Mouse (Mus musculus) heart, embryonic 14.5 days (tissue): ENCODE data around the gene Mlf2. TPM values are rescaled to one million over a fixed set of nuclear protein-coding genes. Genes with fewer than 3 reads are reported as not detected.

Experiments
- ATAC-seq: fragments of 200-750 bp; cut with Nextera tagmentation; 2 replicates; pipeline ENCODE4 v1.8.0; 2017; ENCODE audit warnings: low read depth, moderate TSS enrichment; ENCODE audit not compliant: insufficient number of reproducible peaks, insufficient read depth, low FRiP score
- H3K27ac ChIP-seq, 2 experiments: fragments of 200-500 bp in 1 of 2; fragments of 300-500 bp in 1 of 2; sonication (generic) in 1 of 2; replicated peaks in 1 of 2; 2 replicates each; pipeline ENCODE4 v1.5.1; 2012 to 2014; ENCODE audit warnings: low read depth in 2 of 2, low read length in 2 of 2, control low read depth in 1 of 2, mild to moderate bottlenecking in 1 of 2, mixed read lengths in 1 of 2; ENCODE audit not compliant: control insufficient read depth in 1 of 2, insufficient read depth in 1 of 2
- H3K27me3 ChIP-seq: fragments of 300-500 bp; sonication (generic); 2 replicates; pipeline ENCODE4 v1.6.1; 2014; ENCODE audit warnings: mild to moderate bottlenecking, low read length, control low read depth; ENCODE audit not compliant: control insufficient read depth, insufficient read depth
- H3K36me3 ChIP-seq: fragments of 300-500 bp; sonication (generic); 2 replicates; pipeline ENCODE4 v1.6.1; 2014; ENCODE audit warnings: mild to moderate bottlenecking, control low read depth, low read length, mixed read lengths; ENCODE audit not compliant: control insufficient read depth, insufficient read depth
- H3K4me1 ChIP-seq, 2 experiments: fragments of 200-500 bp in 1 of 2; fragments of 300-500 bp in 1 of 2; sonication (generic) in 1 of 2; 2 replicates each; pipeline ENCODE4 v1.6.1; 2012 to 2014; ENCODE audit warnings: low read length in 2 of 2, control low read depth in 1 of 2, mixed read lengths in 1 of 2; ENCODE audit not compliant: control insufficient read depth in 2 of 2, insufficient read depth in 2 of 2
- H3K4me2 ChIP-seq: fragments of 300-500 bp; sonication (generic); 2 replicates; pipeline ENCODE4 v1.6.1; 2014; ENCODE audit warnings: mild to moderate bottlenecking, low read length
- H3K4me3 ChIP-seq, 2 experiments: fragments of 200-500 bp in 1 of 2; fragments of 300-500 bp in 1 of 2; sonication (generic) in 1 of 2; 2 replicates each; pipeline ENCODE4 v1.5.1; 2012 to 2014; ENCODE audit warnings: low read length in 2 of 2, mild to moderate bottlenecking in 2 of 2, control low read depth in 1 of 2, low read depth in 1 of 2, moderate library complexity in 1 of 2; ENCODE audit not compliant: control insufficient read depth in 1 of 2, insufficient read depth in 1 of 2
- H3K9ac ChIP-seq: fragments of 300-500 bp; sonication (generic); 2 replicates; pipeline ENCODE4 v1.6.1; 2014; ENCODE audit warnings: mild to moderate bottlenecking, low read length
- H3K9me3 ChIP-seq: fragments of 300-500 bp; sonication (generic); 2 replicates; pipeline ENCODE4 v1.6.1; 2016; ENCODE audit warnings: low read length, control low read depth; ENCODE audit not compliant: control insufficient read depth
- whole genome bisulfite sequencing: fragments of 180-500 bp; shearing (Covaris S2); extraction: QIAGEN DNeasy Blood & Tissue Kit; methylation state at CpG from one replicate; pipeline ENCODE4 v1.1.7; 2014; 5-methylcytosine and 5-hydroxymethylcytosine counted together
- polyA plus RNA-seq: library from polyadenylated mRNA; unstranded; fragments of >200 nt; fragmentation: Nextera tagmentation; extraction: Ambion mirVana; gene quantifications from 2 replicates; pipeline ENCODE4 v1.2.1, GENCODE M21; 2014

Mlf2 gene
- polyA plus RNA-seq, 1 experiment from 2014 or later, result 365 TPM

DNA sequence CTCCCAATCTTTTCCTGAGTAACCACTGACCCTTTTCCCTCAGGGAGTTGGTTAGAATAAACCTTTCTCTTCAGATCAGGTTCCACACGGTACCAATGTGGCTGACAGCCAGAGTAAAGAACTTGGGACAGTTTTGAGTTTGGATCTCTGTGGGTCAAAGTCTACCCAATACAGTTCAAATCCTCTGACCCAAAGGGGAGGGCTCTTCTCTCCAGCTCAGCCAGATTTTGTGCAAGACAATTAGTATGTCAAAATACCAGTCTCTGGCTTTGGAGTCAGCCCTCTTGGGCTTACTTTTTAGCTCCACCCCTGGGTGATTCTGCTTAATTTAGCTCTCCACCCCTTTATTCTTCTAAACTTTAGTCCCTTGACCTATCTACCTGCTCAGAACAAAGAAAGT, 955 bp upstream of the Mlf2 start:
- no peak for ATAC-seq
- 63% methylated on average over 1 of the region's 1 CpGs for WGBS

DNA sequence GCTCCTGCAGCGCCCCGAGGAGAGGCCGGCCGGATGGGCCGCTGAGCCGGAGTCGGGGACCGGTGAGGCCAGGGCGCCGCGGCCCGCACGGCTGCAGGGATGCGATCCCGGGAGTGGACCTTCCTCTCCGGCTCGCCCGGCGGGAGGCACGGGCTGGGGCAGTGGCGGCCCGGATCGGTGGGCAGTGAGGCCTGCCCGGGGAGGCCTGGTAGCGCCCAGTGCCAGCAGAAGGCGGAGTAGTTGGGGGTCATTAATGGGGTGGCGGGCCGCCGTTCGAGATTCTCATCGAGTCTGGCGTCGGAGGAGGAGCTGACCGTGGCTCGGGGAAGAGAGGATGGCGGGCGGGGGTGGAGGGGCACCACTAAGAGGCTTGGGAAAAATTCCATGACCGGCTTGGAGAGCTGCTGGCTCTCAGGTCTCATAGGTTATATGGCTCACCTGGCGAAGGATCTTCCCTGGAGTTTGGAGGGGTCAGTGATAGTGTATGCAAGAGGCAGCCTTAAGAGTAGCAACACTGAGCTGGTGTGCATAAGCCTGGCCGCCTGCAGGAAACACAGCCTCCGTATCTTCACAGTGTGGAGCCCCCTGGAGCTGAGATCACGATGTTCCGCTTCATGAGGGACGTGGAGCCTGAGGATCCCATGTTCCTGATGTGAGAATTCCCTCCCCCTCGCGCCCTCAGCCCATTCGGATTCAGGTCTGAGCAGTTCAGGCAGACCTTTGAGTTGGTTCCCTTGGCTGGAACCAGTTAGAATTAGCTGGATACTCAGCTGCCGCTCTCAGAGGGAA, 533 bp downstream of the Mlf2 start:
- Histone ChIP-seq H3K9ac (peak overlapping the region; percentile 96), H3K36me3 (peaks cover 42% of the 10 kb centered on the region), H3K4me3 (peak overlapping the region; percentile 73 to 94), H3K27ac (peak overlapping the region; percentile 83 to 98), H3K9me3 (no peaks in the 10 kb centered on the region), H3K4me2 (peak overlapping the region; percentile 74), H3K27me3 (no peaks in the 10 kb centered on the region), H3K4me1 (peaks cover 6 to 19% of the 10 kb centered on the region in 2 experiments)
- ATAC-seq, result peak; percentile 16; the same call in 1 of the 2 replicates
- WGBS, result under 1% methylated on average over 48 of the region's 48 CpGs

More for the DNA sequence above, 955 bp upstream of the Mlf2 start:
- H3K4me1 ChIP-seq, result peaks cover 16 to 28% of the 10 kb centered on the region in 2 experiments
- H3K9me3 ChIP-seq, result no peaks in the 10 kb centered on the region
- peaks cover 28% of the 10 kb centered on the region for H3K36me3 ChIP-seq
- peak overlapping the region; percentile 54 for H3K4me2 ChIP-seq
- peak overlapping the region; percentile 71 for H3K9ac ChIP-seq
- peak overlapping the region; percentile 87 to 98 for H3K27ac ChIP-seq
- H3K27me3 ChIP-seq, result no peaks in the 10 kb centered on the region
- peak overlapping the region; percentile 38 to 94; a peak in 2 of 4 replicates for H3K4me3 ChIP-seq

DNA sequence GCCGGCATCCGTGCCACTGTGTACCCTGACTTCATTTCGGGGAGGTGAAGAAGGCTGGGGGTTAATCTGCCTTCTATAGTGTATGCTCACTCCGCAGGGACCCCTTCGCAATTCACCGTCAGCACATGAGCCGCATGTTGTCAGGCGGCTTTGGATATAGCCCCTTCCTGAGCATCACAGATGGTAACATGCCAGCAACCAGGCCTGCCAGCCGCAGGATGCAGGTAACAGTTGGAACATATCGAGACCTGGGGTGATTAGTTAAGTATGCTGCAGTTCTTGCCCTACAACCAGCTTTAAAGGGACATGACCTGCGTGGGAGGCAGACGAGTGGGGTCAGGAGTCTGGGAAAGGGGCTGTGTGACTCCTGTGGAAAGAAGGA, 1.1 kb downstream of the Mlf2 start:
- Histone ChIP-seq H3K27me3 (no peaks in the 10 kb centered on the region), H3K36me3 (peaks cover 48% of the 10 kb centered on the region), H3K4me2 (peak overlapping the region; percentile 74), H3K4me1 (peaks cover 6 to 19% of the 10 kb centered on the region in 2 experiments), H3K9me3 (no peaks in the 10 kb centered on the region), H3K9ac (peak overlapping the region; percentile 96), H3K27ac (peak overlapping the region; percentile 83 to 98), H3K4me3 (peak overlapping the region; percentile 73 to 94)
- ATAC-seq, result no peak
- WGBS, result 49% methylated on average over 12 of the region's 12 CpGs

DNA sequence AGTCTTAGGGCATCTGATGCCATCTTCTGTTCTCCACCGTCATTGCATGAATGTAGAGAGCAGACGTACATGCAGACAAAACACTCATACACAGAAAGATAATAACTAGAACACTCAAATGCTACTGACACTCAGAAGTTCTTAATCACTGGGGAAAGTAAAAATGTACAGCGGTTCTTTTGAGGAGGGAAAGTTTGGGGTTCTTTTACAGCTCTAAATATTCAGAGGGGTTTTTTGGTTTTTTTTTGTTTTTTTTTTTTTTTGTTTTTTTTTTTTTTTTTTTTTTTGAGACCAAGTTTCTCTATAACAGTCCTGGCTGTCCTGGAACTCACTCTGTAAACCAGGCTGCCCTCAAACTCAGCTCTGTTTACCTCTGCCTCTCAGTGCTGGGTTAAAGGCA, 1.9 kb downstream of the Mlf2 start:
- H3K36me3 ChIP-seq, result peaks cover 57% of the 10 kb centered on the region
- ATAC-seq, result no peak
- H3K4me3 ChIP-seq, result peak overlapping the region in 1 of 2 experiments; percentile 94; a peak in 1 of 4 replicates
- H3K9me3 ChIP-seq, result no peaks in the 10 kb centered on the region
- H3K9ac ChIP-seq, result no peak overlapping the region
- H3K4me1 ChIP-seq, result peaks cover 6 to 19% of the 10 kb centered on the region in 2 experiments
- H3K27ac ChIP-seq, result no peak overlapping the region
- H3K27me3 ChIP-seq, result no peaks in the 10 kb centered on the region
- 0 out of 2 replicates have a peak overlapping the region, but pooled peaks have one; percentile 74 for H3K4me2 ChIP-seq
- WGBS, result 89% methylated on average over 3 of the region's 3 CpGs

DNA sequence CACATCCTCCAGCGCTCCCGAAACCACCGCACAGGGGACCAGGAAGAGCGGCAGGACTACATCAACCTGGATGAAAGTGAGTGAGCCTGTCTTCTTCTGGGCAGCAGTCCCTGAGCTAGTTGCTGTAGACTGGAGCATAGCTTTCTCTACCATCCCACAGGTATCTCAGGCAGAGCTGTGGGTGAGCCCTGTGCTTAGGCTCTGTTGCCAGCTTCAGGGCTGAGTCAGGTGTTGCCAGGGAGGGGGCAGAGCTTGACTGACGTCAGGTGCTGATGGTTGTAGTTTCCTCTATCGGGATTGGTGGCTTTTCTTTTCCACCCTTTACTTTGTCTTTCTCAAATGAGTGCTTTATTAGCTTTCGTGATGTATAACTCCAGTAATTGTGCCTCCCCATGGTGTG, 3.5 kb downstream of the Mlf2 start:
- Histone ChIP-seq H3K36me3 (peaks cover 70% of the 10 kb centered on the region), H3K27ac (no peak overlapping the region), H3K9ac (no peak overlapping the region), H3K27me3 (no peaks in the 10 kb centered on the region), H3K4me3 (no peak overlapping the region), H3K4me2 (no peak overlapping the region), H3K4me1 (peaks cover 6 to 19% of the 10 kb centered on the region in 2 experiments), H3K9me3 (no peaks in the 10 kb centered on the region)
- 93% methylated on average over 7 of the region's 7 CpGs for WGBS
- ATAC-seq, result no peak

DNA sequence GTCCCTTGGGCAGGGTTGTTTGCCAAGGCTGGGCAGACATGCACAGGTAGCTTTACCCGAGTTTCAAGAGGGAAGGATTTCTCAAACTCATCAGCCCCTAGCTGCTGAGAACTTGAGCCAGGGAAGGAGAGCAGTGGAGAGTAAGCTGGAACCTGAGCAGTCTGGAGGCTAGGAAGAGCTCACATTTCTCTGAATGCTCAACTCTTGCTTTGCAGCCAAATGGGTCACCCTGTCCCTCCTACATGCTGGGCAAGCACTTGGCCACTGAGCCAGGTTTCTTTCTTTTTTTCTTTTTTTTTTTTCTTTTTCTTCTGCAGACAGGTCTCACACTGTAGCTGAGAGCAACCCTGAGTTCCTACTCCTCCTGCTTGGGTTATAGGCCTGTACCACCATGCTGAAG, 5.5 kb downstream of the Mlf2 start:
- Histone ChIP-seq H3K4me3 (no peak overlapping the region), H3K36me3 (peaks cover 70% of the 10 kb centered on the region), H3K27me3 (no peaks in the 10 kb centered on the region), H3K4me1 (peaks cover 6 to 10% of the 10 kb centered on the region in 2 experiments; a peak in 3 of 4 replicates), H3K4me2 (no peak overlapping the region), H3K27ac (no peak overlapping the region), H3K9me3 (no peaks in the 10 kb centered on the region), H3K9ac (no peak overlapping the region)
- no peak for ATAC-seq
- WGBS, result 71% methylated on average over 1 of the region's 1 CpGs

DNA sequence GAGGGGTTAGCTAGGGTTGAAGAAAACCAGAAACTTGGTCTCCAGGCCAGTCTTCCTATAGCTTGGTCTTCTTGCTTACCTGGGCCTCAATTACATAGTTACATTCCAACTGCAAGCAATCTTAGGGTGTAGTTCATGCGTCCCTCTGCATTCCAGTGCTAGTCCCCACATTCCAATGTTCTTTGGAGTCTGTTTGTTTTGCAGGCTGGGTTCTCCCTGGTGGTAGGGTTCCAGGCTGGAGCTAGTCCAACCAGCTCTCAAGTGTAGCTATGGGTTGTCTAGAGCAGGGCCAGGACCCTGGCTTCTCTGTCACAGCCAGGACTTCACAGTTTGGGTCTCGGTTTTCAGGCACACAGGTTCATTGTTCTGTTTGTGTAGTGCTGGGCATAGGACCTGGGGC, 6.3 kb downstream of the Mlf2 start:
- no peak for ATAC-seq
- Histone ChIP-seq H3K27me3 (no peaks in the 10 kb centered on the region), H3K4me3 (no peak overlapping the region), H3K9ac (no peak overlapping the region), H3K4me2 (no peak overlapping the region), H3K4me1 (peaks cover 2 to 5% of the 10 kb centered on the region in 2 experiments; a peak in 2 of 4 replicates), H3K27ac (no peak overlapping the region), H3K9me3 (no peaks in the 10 kb centered on the region), H3K36me3 (peaks cover 68% of the 10 kb centered on the region)
- WGBS, result 84% methylated on average over 2 of the region's 2 CpGs
